Mouse (Mus musculus) embryo, embryonic 11.5 days (tissue): ENCODE data around the gene Dpy30.
"Not testable (repeated sequence)": the region's sequence is repeated elsewhere in the genome, so short reads cannot be mapped to it uniquely, and the experiment has no call there.

ENCODE experiments used
- DNase-seq: peaks from one replicate; pipeline ENCODE4 v3.0.0-alpha.2; 2012; ENCODE audit warnings: low read depth, low spot score

The Dpy30 gene

DNA sequence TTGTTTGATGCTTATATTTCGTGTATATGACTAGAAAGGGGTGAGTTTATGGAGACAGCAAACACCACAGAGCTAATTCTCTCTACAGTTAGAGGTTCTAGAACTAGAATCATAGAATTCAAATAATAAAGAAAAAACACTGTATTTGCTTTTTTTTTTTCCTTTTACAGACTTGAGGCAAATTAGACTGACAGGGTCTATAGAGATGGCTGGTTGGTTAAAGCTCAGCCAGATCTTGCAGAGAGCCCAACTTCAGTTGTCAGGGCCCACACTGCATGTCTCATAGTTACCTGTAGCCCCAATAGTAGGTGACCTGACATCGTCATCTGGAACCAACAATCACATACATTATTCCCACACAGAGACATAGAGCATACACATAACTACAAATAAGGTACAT, at the start of gene Dpy30:
Gene Dpy30 (minus strand): TSS at position 101 of the 400 bp plus-strand sequence.
- DNase-seq = no peak

GRCm38 (mm10) chr17:74363592-74363991, 39.8 kb upstream of the Dpy30 start:
- no peak for DNase-seq

DNA sequence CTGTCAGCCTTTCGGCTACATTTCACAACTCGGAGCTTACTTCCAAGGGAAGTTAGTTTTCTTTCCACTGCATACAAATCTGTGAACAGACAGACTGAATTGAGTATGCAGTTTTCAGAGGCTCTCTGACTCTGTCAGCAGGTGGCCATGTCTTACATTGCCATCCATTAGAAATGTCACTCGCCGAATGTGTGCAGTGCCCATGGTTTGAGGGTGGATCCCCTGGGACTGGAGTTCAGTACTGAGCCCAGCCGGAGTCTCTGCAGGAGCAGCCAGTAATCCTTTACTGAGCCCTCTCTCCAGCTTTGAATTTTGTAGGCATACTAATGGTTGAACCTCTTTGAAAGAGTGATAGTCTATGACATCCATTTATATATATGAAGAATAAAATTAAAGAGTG, 17.4 kb upstream of the Dpy30 start:
- no peak for DNase-seq

GRCm38 (mm10) chr17:74338937-74339804, 15.4 kb upstream of the Dpy30 start, which contains the start of gene Spast:
Spast (plus strand) TSS chr17:74338987.
- no peak for DNase-seq

DNA sequence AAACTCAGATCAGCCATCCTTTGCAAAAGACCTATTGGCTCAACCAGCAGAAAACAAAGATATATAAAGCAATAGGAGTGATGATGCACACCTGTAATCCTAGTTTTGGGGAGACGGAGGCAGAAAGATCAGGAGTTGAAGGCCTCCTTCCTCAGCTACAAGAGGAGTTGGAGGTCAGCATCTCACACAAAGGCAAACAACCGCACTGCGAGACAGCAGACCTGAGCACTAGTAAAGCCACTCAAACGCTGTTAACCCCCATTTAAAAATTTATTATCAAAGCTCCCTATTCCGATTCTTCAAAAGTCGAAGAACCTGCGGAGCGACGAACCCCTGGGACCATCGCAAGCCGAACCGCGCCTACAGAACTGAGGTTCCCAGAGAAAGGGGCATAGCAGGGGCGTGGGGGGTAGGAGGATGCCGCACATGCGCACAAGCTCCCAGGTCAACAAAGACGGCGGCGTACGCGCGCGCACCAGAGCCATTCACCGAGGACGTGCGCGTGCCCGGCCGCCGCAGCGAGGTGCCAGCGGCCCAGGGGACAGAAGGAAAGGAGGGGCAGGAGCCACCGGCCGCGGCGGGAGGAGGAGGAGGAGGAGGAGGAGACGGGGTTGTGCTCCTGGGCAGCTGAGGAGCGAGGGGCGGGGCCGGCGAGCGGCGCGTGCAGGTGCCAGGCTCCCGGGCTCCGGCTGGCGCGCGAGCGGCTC, 14.6 kb upstream of the Dpy30 start:
- DNase-seq = peak; percentile 94

GRCm38 (mm10) chr17:74331049-74331676, 7.4 kb upstream of the Dpy30 start:
- DNase-seq = no peak

GRCm38 (mm10) chr17:74328146-74328545, 4.4 kb upstream of the Dpy30 start:
- not testable (repeated sequence) for DNase-seq

GRCm38 (mm10) chr17:74327195-74327594, 3.5 kb upstream of the Dpy30 start:
- not testable (repeated sequence) for DNase-seq

GRCm38 (mm10) chr17:74322400-74323054, 1.2 kb downstream of the Dpy30 start:
- DNase-seq = no peak

- no peak for DNase-seq
These were observed 5.0 kb downstream of the Dpy30 start for GRCm38 (mm10) chr17:74318721-74319120.

DNA sequence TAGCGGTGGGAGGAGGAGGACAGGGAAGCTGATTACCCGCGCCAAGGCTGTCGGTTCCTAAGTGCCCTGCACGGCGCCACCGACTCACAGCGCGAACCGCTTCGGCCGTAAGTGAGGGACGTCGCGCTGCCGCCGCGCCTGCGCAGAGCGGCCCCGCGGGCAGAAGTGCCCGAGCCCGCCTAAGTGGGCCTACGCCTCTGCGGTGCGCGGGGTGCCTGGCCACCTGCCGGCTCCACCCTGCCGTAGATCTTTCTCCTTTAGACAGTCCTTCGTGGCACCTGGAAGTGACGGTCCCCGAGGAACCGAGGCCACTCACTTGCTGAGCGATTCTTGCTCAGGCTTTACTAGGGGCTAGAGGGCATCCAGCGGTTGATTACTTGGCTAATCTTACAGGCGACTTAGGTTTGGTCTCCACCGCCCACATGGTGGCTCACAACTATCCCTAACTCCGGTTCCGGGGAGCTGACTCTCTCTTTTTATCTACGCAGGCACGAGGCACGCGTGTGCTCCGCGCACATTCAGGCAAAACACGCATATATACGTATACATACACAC, 7.4 kb downstream of the Dpy30 start:
- peak; percentile 81 for DNase-seq

- no peak for DNase-seq
These were observed 8.1 kb downstream of the Dpy30 start for GRCm38 (mm10) chr17:74315445-74316308.

- DNase-seq = no peak
These were observed 17.7 kb downstream of the Dpy30 start for GRCm38 (mm10) chr17:74306021-74306420.

DNA sequence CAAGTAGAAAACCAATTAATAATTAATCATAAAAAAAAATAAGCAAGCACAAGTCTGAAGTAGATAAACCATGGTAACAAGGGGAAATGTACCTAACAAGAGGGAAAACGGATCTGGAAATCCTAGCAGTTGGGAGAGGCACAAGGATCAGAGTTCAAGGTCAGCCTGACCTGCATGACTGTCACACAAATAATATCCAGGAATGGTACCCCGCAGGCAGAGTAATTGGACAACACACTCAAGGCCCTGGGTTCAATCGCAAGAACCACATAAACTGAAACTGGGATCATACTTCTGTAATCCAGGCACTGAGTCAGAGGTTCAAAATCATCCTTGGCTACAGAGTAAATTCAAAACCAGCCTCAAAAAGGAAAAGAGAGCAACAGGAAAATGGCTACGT, 18.1 kb downstream of the Dpy30 start:
- no peak for DNase-seq

DNA sequence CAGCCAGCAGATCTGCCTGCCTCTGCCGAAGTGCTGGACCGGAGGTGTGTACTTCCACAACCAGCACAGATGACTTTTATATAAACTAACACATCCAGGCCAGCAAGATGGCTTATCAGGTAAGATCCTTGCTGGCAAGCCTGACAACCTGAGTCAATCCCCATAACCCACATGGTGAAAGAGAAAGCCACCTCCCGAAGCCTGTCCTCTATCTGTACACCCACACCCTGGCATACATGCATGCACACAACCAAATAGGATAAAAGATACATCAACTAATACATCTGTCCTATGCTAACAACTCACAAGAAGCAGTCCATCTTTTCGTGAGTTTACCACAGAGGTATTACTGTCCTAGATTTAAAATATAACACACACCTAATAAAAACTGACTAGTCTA, 19.7 kb downstream of the Dpy30 start:
- no peak for DNase-seq

GRCm38 (mm10) chr17:74300089-74300488, 23.7 kb downstream of the Dpy30 start:
- DNase-seq = no peak

DNA sequence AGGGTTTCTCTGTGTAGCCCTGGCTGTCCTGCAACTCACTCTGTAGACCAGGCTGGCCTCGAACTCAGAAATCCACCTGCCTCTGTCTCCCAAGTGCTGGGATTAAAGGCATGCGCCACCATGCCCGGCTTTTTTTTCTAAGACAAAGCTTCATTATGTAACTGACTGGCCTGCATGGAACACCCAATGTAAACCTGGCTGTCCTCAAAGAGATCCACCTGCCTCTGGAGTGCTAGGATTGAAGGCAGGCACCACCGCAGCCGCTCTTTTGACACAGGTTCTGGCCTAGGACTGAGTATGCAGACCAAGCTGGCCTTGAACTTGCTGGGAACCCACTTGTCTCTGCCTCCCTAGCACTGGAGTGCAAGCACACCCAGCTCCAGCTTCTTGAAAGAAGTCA, 26.8 kb downstream of the Dpy30 start:
- not testable (repeated sequence) for DNase-seq

DNA sequence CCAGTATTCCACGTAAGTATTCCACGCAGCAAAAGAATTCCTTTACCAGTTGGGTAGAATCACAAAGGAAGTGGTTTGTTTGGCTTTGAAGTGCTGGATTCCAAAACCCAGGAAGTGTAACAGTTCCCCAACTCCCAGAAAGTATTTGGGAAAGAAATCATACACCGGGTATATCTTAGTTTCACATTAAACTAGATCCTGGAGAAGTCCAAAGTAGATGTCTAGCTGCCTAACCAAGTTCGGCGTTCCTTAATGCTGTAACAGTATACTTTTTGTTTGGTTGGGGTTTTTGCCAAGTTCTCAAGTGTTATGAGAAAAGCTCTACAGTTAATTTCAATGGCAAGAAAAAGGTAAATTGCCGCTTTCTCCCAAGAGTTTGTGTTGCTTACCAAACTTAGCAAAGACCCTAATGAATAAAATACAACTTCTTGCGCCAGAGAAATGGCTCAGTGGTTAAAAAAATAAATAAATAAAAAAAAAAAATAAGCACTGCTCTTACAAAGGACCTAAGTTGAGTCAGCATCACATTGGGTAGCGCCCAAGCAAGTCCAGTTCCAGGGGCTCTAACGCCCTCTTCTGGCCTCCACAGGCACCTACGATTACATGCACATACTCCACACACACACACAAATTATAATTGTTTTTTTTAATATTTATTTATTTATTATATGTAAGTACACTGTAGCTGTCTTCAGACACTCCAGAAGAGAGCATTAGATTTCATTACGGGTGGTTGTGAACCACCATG, 27.5 kb downstream of the Dpy30 start:
- no peak for DNase-seq

DNA sequence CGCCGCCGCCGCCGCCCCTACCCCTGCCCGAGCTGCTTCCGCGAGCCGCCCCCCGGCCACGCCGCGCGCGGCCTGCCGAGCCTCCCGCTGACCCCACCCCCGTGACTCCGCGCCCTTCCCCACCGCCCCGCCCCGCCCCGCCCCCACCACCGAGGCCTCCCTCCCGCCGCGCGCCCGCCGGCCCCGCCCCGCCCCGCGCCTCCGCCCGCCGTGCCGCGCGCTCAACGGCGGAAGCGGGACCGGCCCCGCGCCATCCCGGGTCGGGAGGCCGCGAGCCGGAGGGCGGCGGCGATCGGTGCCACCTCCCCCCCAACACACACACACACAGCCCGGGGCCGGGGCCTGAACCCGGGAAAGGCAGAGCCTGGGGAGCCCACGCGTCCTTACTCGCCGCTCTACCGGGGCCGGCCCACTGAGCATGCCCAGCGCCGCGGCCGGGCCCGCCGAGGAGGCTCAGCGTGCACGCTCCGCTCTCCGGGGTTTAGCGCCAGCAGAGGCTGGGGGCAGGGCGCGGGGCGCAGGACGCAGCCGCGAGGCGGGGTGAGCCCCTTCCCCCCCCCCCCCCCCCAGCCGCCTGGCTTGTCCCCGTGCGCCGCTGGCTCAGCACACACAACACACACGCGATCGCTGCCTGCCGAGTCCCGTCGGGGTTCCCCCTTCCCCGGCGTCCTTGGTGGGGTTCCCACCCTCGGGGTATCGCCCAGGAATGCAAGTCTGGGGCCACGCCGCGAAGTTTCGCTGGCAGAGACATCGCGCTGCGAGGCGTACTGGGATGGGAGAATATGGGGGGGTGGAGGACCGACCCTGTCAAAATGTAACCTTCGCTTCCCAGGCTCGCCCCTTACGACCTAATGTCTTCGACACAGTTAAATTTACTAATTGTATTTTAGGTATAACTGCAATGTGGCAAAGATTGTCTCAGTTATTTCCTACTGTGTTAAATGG, 28.4 kb downstream of the Dpy30 start, which contains the start of gene Memo1:
Gene Memo1 (minus strand): TSS at position 496 of the 945 bp plus-strand sequence.
- peak; percentile 72 for DNase-seq
